Mouse (Mus musculus) brain, embryonic 14.5 days (tissue): ENCODE data around the gene Dhx15. TPM values are rescaled to one million over a fixed set of nuclear protein-coding genes. Genes with fewer than 3 reads are reported as not detected.

ENCODE experiments used
- DNase-seq: peaks from one replicate; pipeline ENCODE4 v3.0.0-alpha.2; 2011; ENCODE audit warnings: low read depth
- CTCF ChIP-seq: fragments of 200-500 bp; IDR thresholded peaks from 2 replicates; pipeline ENCODE4 v1.5.1; 2012; ENCODE audit warnings: inconsistent platforms, mild to moderate bottlenecking, moderate library complexity, borderline replicate concordance; ENCODE audit not compliant: insufficient read depth, insufficient read length; ENCODE audit errors: extremely low read depth
- POLR2A ChIP-seq: fragments of 200-500 bp; IDR thresholded peaks from 2 replicates; pipeline ENCODE4 v1.6.1; 2012; ENCODE audit warnings: mild to moderate bottlenecking, inconsistent platforms, borderline replicate concordance; ENCODE audit not compliant: poor library complexity, insufficient read depth, insufficient read length, severe bottlenecking; ENCODE audit errors: extremely low read depth
- polyA plus RNA-seq: library from polyadenylated mRNA; depleted of rRNA; stranded (reverse); fragments of >200 nt; gene quantifications from 2 replicates; pipeline ENCODE4 v1.2.3, GENCODE M21; 2012

Dhx15 gene
- polyA plus RNA-seq, 1 experiment: 168 TPM

DNA sequence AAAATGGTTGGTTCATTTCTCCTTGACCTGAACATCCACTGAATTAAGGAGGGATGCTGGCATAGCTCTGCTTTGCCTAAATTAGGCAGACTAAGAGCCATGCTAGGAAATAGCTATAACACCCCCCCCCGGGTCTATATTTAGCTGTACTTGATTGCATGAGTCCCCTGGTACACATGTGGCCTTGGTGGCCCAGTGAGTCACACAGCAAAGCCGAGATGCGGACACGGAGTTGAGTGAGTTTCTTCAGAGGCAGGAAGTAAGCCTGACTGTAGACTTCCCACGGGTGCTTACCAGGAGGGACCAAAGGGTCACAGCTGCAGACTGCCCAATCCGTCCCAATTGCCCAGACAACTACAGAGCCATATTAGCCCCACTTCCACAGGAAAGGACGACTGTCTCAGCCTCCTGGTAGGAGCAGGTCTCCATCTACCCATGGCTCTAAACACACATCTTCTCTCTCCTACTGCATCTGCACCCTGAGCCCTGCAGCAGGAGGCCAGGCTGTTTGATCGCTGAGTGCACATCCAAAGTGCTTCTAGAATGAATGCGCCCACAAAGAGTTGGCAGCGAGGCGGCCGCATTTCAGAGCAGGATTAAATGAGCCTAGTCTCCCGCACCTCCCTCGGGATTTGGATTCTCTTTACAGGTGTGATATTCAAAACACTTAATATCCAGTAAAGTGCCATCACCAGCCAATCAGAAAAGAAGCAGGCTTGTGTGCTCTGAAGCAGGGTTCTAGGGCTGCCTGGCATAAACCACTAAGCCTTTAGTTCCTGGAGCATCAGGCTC lies 29.9 kb upstream of the Dhx15 start:
- TF ChIP-seq CTCF (no peak), POLR2A (no peak)
- DNase-seq: no peak

DNA sequence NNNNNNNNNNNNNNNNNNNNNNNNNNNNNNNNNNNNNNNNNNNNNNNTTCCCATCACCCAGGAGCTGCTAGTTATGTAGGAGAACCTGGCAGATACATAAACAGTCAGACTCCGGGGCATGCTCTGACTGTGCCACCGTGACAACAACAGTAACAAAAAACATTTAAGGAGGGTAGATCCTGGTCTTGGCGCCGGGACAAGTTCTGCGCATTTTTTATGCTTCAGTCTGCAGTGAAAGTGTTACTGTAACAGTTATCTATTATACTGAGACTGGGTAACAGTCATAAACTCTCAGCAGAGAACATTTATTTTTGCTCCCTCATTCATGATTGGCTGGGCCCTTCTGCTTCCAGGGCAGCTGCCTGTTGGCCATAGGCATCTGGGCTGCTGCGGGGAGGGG lies 27.9 kb upstream of the Dhx15 start:
- TF ChIP-seq CTCF (no peak), POLR2A (no peak)
- DNase-seq: peak; percentile 49

DNA sequence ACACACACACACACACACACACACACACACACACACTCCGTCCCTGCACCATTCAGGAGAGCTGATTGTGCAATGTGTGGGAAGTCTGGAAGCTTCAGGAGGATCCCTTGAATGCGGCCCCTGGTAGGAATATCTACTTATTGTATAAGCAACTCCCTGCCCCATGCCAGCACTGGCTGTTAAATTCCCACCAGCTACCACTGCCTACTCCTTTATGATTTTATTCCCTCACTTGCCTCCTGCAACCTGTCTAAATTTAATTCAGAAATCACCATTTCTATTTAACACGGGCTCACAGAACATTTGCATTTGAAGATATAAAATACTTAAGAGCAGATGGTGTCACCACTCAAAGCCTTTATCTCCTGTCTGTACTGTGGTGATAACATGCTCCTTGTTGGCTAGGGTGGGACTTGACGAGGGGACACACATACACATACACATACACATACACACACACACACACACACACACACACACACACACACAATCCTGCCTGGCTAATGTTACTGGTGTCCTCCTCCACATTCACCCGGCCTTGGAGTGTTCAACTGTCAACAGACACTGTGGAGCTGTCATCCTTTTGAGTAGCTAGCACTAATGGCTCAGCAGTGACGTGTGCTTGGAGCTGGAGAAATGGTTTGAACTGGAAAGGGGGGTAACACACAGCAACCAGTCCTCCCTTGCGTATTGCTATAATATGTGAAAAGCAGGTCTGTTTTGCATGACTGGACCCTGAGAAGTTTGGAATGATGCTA lies 23.0 kb upstream of the Dhx15 start:
- no peak for DNase-seq

DNA sequence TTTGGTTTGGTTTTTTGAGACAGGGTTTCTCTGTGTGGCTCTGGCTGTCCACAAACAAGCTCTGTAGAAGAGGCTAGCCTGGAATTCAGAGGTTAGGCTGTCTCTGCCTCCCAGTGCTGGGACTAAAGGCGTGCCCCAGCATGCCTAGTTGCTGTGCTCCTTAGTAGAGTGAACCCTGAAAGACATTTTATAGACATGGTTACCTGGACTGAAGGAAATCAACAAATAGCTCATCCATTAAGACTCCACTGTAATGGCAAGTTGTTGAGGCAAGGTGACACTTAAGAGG lies 810 bp upstream of the Dhx15 start:
- peak; percentile 1 for DNase-seq
- TF ChIP-seq CTCF: no peak
- TF ChIP-seq POLR2A: no peak

More for the DNA sequence above, 23.0 kb upstream of the Dhx15 start:
- no peak for TF ChIP-seq POLR2A
- TF ChIP-seq CTCF: no peak

DNA sequence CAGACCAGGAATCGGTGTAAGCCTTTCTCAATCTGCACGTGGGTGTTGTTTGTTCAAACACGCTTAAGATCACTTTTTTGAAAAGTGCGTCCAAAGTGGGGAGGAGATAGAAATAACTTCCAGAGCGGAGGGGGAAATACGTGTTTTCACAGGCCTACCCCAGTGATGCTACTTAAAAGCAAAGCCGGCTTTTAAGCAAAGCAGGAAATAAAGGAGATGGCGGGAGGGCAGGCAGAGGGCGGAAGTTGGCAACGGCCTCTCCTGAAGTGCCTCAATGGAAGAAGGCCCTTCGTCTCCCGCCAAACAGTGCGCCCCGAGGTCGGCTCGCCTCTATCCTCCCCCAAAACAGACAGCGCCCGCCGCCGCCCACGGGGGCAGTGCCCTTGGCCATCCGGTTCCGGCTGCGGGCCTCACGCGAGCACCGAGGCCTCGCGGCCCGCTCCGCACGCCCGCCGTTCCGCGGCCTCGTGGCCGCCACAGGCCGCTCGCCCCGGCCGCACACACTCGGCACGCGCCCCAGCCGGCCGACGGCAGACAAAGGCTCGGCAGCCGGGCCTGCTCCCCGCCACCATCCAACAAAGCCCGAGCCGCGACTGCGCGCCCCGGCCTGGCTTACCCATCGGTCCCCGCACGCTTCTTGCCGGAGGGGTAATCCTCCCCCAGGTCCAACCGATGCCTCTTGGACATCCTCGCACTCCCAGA lies 499 bp downstream of the Dhx15 start:
- DNase-seq: peak; percentile 76
- TF ChIP-seq POLR2A (no peak), CTCF (no peak)

DNA sequence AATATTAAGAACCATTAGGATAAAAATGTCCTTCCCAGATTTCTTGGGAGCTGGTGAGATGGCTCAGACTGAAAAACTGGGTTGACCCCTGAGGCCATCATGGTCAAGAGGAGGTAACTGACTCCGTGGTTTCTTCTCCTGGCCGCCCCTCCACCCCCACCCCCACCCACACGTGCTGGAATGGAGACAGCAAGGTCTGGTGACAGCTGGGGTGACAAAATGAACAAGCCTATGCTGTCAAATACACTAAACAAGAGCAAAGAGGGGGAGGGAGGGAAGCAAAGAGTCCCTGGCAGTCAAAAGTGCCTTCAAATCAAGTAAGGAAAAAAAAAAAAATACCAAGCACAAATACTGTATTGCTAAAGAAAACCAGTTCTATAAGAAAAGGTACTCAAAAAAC lies 2.1 kb downstream of the Dhx15 start:
- TF ChIP-seq POLR2A: no peak
- TF ChIP-seq CTCF: no peak
- peak; percentile 28 for DNase-seq

DNA sequence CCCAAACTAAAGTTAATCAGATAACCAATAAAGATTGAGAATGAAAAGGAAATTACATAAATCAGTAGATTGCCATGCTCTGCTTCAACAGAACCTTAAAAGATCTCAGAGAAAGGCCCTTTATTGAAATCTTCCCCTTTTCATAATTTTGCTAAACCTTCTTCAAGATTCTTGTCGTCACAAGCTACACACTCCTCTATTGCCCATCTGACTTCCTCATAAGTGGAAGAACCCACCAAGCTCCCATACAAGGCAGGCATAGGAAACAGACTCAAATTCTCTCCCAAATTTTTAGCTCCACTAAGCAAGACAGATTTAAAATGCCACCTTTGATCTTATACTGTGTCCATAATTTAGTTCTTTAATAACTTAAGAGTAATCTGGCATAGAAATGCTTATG lies 13.0 kb downstream of the Dhx15 start:
- DNase-seq: no peak
- no peak for TF ChIP-seq POLR2A
- no peak for TF ChIP-seq CTCF

DNA sequence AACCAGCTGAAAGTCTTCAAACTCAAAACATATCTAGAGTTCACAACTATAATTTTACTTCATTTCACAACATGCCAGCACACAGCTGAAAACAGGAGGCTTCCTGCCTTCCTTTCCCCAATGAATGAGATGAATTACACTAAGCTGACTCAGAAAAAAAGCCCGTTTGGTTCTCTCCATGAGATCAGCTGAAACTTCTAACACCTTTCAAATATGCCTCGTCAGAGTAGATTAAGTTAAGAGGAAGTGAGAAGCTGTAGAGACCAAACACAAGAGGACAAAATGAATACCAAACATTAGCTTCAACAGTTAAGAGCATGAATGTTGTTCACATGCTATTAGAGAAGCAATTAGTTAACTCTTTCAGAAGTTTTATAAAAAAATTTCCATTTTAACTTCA lies 21.8 kb downstream of the Dhx15 start:
- no peak for DNase-seq
- TF ChIP-seq POLR2A: no peak
- no peak for TF ChIP-seq CTCF

DNA sequence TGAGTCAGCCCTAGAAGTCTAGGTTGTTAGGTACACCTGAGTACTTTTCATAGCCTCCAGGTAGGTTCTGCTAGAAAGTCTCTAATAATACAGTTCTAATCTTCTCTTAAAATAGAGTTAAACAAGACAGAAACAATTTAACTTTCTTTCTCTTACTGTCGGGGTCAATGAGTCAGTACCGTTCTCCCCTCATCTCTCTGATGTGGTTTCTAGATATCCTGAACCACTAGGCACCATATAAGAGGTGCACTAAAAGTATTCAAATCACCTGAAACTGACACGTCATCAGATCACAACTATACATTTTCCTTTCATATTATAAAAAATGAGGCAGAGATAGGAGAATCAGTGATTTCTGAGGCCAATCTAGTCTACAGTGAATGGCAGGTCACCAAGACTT lies 41.2 kb downstream of the Dhx15 start:
- no peak for TF ChIP-seq POLR2A
- TF ChIP-seq CTCF: no peak
- no peak for DNase-seq

DNA sequence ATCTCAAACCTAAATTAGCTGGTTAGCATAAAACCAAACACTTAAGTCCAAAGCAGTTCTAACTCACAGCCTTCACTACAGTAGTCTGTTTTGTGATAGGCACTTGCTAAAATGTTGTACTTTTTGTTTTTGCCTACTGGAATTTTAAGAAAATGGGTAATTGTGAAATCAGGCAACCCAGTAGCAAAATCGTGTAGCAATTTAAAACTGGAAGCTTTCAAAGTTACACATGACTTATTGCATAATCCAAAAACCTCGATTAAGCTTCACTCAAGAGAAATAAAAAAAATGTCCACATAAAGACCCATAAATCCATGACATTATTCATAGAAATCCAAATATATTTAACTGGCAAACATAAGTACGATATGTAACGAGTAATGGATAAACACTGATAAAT lies 43.2 kb downstream of the Dhx15 start:
- TF ChIP-seq CTCF (no peak), POLR2A (no peak)
- DNase-seq: no peak

DNA sequence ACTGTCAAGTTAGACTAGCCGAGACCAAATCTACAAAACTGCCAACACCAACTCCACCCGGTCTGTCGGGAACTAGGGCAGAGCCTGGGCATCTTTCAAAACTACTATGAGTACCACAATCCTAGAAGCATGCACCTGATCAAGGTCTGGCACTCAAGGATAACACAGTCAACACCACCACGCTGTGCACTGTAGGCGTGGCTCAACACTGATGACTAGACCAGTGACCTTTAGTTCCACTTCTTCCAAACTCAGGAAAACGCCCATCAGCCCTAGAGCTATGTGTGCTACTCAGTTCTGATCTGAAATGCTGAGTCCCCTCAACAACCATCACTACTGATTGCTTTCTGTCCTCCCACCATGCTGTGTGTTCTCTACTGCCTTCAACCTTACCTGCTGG lies 44.6 kb downstream of the Dhx15 start:
- no peak for TF ChIP-seq CTCF
- no peak for DNase-seq
